Mouse (Mus musculus): ENCODE data around the gene Fam129c. TPM values are rescaled to one million over a fixed set of nuclear protein-coding genes. Genes with fewer than 3 reads are reported as not detected.

Fam129c gene
- total RNA-seq, 2 experiments from 2014 or later, result 6.1 to 11.6 TPM

DNA sequence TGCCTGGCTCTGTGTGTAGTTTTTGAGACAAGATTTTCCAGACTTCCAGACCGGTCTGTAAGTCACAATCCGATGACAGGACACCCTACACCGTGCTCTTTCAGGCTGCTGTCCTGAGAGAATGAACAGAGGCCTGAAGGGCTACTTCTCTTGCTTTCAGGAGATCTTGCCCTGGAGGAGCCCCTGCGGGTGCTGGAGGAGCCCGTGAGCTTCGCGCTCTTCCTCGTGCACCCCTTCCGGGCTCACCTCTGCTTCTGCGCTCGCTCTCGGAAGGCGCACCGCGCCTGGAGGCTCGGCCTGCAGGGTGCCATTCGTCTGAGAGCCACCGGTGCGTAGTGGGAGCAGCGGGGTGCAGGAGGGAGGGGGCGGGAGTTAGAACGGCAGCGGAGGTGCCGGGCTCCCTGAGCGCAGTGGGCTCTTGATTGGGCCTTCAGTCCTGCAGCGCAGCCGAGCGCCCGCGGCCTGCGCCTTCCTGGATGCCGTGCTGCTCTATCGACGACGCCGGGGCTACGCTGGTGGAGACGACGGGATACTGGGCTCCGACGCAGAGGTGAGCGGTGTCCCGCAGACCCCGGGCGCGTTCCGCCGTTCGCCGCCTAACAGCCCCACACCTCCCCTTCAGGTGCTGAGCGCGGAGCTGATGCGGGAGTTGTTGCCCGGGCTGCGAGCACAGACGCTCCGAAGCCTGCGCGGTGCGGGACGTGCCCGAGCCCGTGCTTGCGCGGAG is 4.7 kb downstream of the Fam129c start:
- peak; percentile 33 for ATAC-seq (replicated peaks; ENCODE audit: poor library complexity, severe bottlenecking)

DNA sequence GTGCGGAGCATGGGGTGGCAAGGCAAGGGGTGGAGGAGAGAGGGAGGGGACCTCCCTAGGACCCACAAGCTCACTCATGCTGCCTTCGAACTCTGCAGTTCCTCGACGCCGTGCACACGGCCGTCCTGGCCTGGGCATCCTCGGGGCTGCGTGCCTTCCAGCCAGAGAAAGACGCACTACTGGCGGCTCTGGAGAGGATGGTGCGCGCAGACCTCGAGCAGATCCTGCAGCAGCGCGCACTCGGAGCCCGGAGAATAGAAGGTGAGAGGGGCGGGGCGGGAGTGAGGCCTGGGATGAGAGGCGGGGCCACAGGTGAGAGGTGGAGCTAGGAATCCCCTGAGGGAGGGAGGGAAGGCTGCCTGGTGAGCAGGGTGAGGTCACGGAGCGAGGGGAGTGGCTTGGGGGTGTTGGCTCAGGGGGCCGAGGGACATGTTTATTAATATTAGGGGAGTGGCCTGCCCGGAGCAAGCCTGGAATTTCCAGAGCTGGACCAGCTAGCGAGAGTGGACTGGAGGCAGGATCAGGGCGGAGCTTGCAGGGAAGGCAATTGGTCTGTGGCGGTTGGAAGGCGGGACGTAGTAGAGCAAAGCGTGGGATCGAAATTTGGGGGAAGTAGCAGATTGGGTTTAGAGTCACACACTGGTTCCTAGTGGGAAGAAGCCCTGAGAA is 5.4 kb downstream of the Fam129c start:
- peak; percentile 67 for ATAC-seq (replicated peaks; ENCODE audit: poor library complexity, severe bottlenecking)

DNA sequence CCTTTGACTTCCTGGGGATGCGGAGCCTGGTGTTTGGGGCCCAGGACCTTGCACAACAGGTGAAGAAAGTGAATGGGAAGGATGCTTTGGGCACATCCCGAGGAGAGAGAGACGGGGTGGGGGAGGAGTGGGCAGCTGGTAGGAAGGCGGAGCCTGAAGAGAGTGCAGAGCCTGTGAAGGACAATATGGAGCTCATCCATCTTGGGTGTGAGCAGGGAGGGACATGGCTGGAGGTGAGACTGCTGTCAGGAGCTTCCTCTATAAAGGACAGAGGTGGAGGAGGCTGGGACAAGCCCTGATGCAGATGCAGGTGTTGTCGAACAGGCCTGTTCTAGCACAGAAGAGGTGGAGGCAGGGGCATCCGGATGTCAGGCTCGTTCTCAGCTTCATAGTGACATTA is 6.6 kb downstream of the Fam129c start:
- no peak for ATAC-seq (replicated peaks; ENCODE audit: poor library complexity, severe bottlenecking)

DNA sequence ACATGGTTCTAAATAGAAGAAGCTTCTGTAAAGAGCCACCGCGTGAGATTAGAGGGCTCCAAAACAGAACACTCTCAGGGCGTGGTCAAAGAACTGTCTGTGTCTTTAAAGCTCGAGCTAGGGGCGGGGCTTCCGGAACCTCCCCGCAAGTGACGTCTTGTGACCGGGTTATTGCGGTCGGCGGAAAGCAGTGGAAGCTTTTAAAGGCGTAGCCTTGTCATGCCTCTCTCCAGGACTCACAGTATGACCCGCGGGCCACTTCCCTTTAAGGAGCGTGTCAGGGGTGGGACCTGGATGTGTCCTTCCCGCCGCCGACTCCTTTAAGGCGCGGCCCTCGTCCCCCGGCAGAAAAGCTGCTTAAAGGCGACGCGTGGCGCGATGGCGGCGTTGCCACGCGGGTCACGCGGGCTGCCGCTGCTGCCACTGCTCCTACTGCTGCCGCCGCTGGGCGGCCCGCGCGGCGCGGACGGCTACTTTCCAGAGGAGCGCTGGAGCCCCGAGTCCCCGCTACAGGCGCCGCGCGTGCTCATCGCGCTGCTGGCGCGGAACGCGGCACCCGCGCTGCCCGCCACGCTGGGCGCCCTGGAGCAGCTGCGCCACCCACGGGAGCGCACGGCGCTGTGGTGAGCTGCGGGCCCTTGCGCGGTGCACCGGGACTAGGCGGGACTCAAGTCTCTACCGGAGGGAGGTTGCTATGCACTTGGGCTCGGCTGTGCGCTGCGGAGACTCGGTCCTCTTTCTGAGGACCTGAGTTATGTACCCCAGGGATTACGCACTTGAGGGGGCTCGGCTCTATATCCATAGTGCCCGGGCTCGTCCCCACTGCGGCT is 13.6 kb downstream of the Fam129c start, which contains the start of gene Colgalt1:
Colgalt1 (plus strand) TSS at position 177 of the 830 bp plus-strand sequence.
- ATAC-seq (replicated peaks; ENCODE audit: poor library complexity, severe bottlenecking), result peak; percentile 91

DNA sequence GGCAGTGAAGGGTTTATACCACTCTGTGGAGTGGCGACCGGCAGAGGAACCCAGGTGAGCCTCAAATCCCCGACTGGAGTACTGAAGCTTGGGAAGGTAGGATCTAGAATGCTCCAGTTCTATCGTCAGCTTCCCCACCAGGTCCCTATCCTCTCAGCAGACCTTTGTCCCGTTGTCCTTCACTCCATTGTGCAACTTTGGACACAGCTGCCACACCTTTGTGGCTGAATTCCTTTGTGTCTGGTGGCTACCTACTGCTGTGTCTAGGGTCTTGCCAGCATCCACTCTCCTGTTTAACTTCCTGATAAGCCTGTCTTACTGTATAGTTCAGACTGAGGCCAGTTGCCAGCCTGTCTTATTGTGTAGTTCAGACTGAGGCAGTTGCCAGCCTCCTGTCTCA is 14.7 kb downstream of the Fam129c start:
- ATAC-seq (replicated peaks; ENCODE audit: poor library complexity, severe bottlenecking), result no peak

DNA sequence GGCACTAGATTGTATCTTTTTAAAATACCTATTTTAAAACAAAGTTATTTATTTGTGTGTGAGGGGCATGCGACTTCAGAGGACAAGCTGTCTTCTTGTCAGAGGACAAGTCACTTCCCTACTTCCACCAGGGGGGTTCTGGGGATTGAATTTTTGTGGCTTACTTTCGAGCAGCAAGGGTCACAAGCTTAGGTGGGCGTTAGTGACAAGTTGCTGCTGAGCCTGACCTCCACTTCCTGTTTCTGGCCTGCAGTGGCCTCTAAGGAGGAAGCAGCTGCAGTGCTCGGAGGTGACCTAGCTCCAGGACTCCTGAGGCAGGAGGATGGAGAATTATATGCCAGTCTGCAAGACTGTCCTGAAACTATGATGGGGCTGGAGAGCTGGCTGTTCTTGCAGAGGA is 16.0 kb downstream of the Fam129c start:
- peak; percentile 69 for ATAC-seq (replicated peaks; ENCODE audit: poor library complexity, severe bottlenecking)

DNA sequence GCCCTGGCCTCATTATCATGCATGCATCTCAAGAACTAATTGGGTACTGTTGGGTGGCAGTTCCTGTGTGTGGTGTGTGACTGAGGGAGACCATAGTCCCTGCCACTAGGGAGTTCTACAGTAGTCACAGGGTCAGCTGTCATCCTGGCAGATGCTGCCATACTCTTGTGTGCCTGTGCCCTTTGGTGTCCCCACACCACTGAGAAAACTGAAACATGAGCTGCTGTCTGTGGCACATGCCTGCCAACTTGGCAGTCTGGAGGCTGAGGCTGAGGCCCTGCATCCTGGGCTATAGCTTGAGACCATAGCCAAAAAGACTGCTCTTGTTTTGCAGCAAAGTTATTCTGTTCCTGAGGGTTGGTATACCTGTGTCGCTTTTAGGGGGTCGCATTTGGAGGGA is 22.3 kb downstream of the Fam129c start:
- ATAC-seq (replicated peaks; ENCODE audit: poor library complexity, severe bottlenecking), result no peak

DNA sequence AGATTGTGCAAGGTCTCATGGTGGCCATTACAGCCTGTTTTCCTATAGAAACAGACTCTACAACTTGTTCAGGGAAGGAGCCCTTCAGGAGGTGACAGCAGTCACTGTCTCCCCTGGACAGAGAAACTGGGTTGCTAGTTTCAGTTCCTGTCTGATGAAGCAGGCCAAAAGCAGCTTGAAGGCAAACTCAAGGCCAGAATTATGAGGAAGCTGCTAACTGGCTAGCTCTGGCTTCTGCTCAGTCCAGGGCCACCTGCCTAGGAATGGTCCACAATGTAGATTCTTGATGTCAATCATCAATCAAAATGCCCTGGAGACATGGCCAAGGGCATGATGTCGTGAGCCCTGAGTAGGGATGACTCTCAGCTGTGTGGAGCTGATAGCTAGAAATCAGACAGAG is 27.6 kb downstream of the Fam129c start:
- ATAC-seq (replicated peaks; ENCODE audit: poor library complexity, severe bottlenecking), result peak; percentile 31

DNA sequence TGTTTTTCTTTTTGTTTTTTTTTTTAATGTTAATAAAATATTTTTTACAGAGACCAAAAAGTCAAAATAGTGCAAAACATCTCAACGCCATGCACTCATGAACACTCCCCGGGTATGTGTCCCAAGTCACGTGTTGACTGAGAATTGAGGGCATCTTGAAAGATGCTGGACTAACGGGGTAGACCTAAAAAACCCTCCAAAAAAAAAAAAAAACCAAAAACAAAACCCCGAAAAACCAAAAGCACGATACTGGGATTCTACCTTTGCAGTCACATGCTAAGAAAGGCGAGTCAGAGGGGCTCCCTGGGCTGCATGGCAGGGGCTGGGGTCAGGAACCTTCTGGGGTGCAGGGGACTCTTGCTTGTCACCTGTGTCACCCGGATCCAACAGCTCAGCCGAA is 29.3 kb downstream of the Fam129c start:
- no peak for ATAC-seq (replicated peaks; ENCODE audit: poor library complexity, severe bottlenecking)

DNA sequence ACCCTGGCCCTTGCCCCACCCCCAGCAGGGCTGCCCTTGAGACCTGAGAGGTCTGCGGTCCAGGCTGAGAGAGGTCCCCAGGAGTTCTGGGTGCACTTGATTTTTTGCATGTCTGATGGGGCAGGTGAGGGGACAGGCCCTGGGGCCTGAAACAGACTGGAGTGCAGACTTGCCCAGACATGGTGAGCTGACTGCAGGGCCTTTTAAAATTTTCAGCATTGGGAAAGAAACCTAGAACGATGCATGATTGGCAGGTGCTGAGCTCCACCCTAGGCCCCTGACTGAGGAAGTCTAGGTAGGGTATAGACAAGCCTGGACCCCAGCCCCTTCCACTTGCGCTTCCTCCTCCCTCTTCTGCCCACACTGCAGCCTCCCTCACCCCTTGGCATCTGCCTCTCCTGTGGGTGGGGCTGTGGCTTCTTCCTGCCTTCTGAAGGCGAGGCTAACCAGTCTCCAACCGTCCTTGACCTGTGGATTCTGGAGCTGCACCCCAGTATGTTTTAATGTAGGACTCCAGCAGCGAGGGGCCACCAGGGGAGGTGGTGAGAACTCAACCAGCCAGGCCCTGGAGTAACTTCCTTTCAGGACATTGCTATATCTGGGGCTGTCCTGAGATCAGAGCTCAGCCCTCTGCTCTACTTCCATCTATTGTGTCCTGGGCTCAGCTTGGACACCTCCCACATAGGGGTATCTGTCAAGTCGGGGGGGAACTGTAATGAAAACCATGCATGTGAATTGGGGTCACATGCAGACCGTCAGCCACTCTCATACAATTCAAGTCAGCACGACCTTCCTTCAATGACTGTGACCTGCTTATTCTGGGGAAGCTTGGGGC is 30.0 kb downstream of the Fam129c start:
- peak; percentile 28 for ATAC-seq (replicated peaks; ENCODE audit: poor library complexity, severe bottlenecking)

DNA sequence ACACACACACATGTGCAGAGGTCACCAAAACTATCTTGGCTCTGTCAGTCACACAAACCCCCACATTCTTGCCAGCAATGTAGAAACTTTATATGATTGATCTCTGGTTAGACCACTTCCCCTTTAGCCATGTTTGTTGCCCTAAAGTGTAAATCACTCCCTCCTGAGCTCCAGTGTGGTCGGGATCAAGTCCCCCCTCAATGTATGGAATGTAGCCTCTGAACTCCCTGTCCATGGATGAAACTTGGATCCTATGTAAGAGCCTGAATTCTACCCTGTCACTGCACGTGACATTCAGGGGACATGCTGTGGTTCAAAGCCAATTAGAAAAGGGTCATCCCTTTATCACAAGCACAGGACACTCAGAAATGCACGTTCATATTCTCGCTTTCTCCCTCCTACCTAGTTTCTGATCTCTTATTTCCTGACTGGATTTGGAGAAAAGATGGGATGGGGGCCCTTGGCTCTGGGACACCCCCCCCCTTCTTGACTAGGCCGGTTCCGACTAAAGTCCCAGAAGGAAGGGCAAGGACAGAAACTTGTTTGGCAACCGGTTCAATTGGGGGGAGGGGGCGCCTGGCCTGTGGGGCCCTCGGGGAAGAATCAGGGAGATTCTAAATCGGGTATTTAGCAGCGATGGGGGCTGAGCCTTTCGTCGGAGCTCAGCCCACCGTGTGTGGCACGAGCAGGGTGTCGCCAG is 31.1 kb downstream of the Fam129c start:
- peak; percentile 11 for ATAC-seq (replicated peaks; ENCODE audit: poor library complexity, severe bottlenecking)

DNA sequence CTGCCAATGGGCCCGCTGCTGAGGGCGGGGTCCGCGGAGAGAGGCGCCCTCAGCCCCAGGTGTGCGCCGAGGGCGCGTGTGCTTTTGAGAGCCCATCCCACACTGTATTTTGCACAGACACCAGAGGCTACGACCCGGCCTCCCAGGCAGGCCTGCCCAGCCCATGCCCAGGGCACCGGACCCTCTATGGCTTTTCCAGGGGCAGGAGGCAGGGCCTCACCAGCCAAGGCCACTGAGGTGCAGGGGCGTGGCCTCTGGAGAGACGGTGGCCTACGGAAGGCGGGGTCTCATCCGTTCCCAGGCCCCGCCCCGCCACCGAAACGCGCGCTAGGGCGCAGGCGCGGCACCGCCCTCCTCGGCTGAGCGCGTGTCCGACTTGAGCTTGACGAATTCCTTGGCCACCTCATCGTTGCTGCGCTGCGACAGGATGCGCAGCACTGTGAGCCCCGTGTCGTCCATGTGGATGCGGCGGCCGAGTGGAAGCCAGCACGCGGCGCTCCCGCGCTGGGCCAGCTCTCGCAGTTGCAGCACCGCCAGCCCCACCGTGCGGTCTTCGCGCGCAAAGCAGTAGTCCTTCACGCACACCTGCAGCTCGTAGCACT is 31.7 kb downstream of the Fam129c start:
- ATAC-seq (replicated peaks; ENCODE audit: poor library complexity, severe bottlenecking), result peak; percentile 57

DNA sequence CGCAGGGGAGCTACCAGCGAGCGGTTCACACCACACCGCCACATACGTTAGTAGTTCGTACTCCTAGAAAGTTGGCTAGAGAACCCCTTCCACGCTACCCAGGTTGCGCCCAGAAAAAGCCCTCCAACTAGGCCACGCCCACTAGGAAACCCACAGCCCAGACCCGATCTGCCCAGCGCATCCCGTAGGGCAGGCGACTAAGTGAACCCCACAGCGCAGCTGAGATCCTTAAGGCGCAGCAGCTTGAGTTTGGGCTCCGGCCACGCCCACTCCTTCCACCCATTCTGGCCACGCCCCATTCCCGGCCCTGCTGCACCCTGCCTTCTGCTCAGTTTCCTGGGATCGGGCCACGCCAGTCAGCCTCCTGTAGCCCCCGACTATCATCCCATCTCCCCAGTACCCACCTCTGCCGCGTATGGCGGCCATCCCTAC is 32.3 kb downstream of the Fam129c start:
- ATAC-seq (replicated peaks; ENCODE audit: poor library complexity, severe bottlenecking), result peak; percentile 12

DNA sequence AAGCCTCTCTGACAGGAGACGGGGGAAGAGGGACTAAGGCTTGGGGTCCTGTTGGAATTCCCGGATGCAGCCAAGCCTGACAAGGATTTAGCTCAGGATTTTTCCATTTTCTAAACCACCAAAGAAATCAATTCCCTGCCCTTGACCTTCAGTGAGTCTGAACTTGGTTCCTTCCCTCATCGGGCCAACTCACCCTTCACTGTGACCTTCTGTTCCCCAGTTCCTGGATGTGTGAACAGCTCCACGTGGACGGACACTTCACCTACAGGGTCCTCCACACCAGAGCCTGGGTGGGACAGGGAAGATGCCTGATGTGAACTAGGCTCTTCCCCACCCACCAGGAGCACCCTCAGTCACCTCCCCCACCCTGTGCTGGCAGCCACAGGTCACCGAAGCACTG is 33.3 kb downstream of the Fam129c start:
- no peak for ATAC-seq (replicated peaks; ENCODE audit: poor library complexity, severe bottlenecking)

DNA sequence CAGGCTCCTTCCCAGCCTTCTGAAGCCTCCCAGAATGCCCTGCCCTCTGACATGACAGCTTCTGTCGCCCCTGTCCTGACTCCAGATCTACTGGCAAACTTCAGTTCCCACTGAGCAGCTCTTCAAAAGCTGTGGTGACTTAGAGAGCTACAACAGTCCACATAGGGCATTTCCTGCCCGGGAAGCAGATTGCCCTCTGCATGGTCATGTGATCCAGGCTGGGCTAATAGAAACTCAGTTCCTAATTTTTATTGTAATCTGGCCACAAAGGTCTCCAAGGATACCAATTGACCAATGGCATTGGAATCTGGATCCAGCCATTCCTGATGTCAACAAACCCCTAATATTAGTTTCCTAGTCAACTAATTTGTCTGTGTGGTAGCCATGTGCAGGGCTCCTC is 34.4 kb downstream of the Fam129c start:
- ATAC-seq (replicated peaks; ENCODE audit: poor library complexity, severe bottlenecking), result 0 out of 2 replicates have a peak, but pooled peaks have one; percentile 2

DNA sequence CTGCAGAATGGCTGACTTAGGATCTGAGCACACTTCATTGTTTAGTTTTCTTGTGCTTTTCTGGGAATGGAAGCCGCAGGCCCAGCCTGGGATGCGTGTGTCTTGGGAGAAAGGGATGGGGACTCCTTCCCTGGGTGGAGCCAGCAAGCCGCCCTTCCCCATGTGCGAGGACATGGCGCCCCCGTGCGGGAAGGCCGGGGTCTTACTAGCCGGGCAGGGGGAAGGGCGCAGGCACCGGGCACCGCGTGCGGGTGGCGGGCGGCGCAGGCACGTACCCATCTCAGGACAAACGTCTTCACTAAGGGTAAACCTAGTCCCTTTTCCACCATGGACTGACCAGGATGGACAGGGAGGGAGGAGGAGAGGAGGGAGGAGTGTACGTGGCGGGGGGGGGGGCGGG is 35.7 kb downstream of the Fam129c start:
- ATAC-seq (replicated peaks; ENCODE audit: poor library complexity, severe bottlenecking), result peak; percentile 35; the same call in 1 of the 2 replicates

DNA sequence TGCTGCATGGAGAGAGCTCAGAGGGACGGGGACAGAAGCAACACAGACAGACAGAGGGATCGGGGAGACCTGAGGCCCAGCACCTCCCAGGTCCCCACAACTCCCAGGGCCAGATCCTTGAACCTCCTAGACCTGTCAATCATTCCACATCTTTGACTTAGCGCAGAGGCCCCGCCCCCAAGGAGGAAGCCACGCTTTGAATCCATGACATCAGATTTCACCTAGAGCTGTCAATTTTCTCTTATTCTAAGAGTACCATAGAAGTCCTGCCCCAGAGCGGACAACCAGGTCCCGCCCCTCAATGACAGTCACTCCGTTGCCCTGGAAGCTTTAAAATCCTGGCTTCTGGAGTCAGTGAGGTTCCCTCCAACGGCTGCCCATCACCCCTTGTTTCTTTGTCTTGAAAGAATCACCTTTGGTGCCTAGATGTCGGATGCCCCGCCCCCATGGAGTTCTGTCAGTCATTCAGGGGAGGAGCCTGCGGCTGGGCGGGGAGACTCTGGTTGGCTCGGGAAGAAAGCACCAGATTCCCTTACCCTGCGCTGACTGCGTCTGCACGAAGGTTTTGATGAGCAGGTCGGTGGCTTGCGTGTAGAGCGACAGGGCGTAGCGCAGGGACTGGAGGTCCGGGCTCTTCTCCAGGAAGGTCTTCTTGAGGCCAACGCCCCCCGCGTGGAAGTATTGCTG is 36.7 kb downstream of the Fam129c start:
- peak; percentile 43 for ATAC-seq (replicated peaks; ENCODE audit: poor library complexity, severe bottlenecking)

Measured in granulocyte monocyte progenitor cell, adult 5-6 weeks (primary cell).